Mouse (Mus musculus) stomach, postnatal 0 days (tissue): Measurements from ENCODE around the gene Ica1. TPM values are rescaled to one million over a fixed set of nuclear protein-coding genes. Genes with fewer than 3 reads are reported as not detected.

Source experiments
- ATAC-seq: fragments of 200-750 bp; cut with Nextera tagmentation; 2 replicates; pipeline ENCODE4 v1.8.0; 2017; ENCODE audit not compliant: low FRiP score, low TSS enrichment
- DNase-seq: peaks from one replicate; pipeline ENCODE4 v3.0.0-alpha.2; 2016; ENCODE audit warnings: low spot score
- H3K27ac ChIP-seq: fragments of 300-500 bp; sonication (generic); replicated peaks from 2 replicates; pipeline ENCODE4 v1.5.1; 2014; ENCODE audit warnings: mild to moderate bottlenecking, control low read depth
- H3K27me3 ChIP-seq: fragments of 300-500 bp; sonication (generic); 2 replicates; pipeline ENCODE4 v1.6.1; 2014; ENCODE audit warnings: low read length; ENCODE audit not compliant: control insufficient read depth, insufficient read depth
- H3K36me3 ChIP-seq: fragments of 300-500 bp; sonication (generic); 2 replicates; pipeline ENCODE4 v1.6.1; 2014; ENCODE audit warnings: low read length, mixed read lengths; ENCODE audit not compliant: control insufficient read depth, insufficient read depth
- H3K4me1 ChIP-seq: fragments of 300-500 bp; sonication (generic); replicated peaks from 2 replicates; pipeline ENCODE4 v1.6.1; 2014; ENCODE audit warnings: antibody characterized with exemption; ENCODE audit not compliant: control insufficient read depth, insufficient read depth
- H3K4me2 ChIP-seq: fragments of 300-500 bp; sonication (generic); replicated peaks from 2 replicates; pipeline ENCODE4 v1.6.1; 2014; ENCODE audit warnings: low read depth, mild to moderate bottlenecking, control low read depth, moderate library complexity
- H3K4me3 ChIP-seq: fragments of 300-500 bp; sonication (generic); 2 replicates; pipeline ENCODE4 v1.5.1; 2014; ENCODE audit warnings: low read depth, low read length, control low read depth
- H3K9ac ChIP-seq: fragments of 300-500 bp; sonication (generic); 2 replicates; pipeline ENCODE4 v1.6.1; 2014; ENCODE audit warnings: mild to moderate bottlenecking, low read length, control low read depth, mixed read lengths
- H3K9me3 ChIP-seq: fragments of 300-500 bp; sonication (generic); 2 replicates; pipeline ENCODE4 v1.6.1; 2016; ENCODE audit warnings: low read length; ENCODE audit not compliant: control insufficient read depth
- CTCF ChIP-seq: IDR thresholded peaks from 2 replicates; pipeline ENCODE4 v1.5.1; 2016; ENCODE audit warnings: antibody characterized with exemption, low read depth, mild to moderate bottlenecking, moderate library complexity
- EP300 ChIP-seq: optimal IDR thresholded peaks from 2 replicates; pipeline ENCODE3; 2016; ENCODE audit warnings: antibody characterized with exemption
- WGBS: fragments of 180-500 bp; shearing (Covaris S2); extraction: QIAGEN DNeasy Blood & Tissue Kit; methylation state at CpG from one replicate; pipeline ENCODE4 v1.1.7; 2014; 5-methylcytosine and 5-hydroxymethylcytosine counted together
- polyA plus RNA-seq: library from polyadenylated mRNA; unstranded; fragments of >200 nt; fragmentation: Nextera tagmentation; extraction: Ambion mirVana; gene quantifications from 2 replicates; pipeline ENCODE4 v1.2.1, GENCODE M21; 2015

The Ica1 gene
- polyA plus RNA-seq, 1 experiment from 2014 or later, result 44.7 TPM

DNA sequence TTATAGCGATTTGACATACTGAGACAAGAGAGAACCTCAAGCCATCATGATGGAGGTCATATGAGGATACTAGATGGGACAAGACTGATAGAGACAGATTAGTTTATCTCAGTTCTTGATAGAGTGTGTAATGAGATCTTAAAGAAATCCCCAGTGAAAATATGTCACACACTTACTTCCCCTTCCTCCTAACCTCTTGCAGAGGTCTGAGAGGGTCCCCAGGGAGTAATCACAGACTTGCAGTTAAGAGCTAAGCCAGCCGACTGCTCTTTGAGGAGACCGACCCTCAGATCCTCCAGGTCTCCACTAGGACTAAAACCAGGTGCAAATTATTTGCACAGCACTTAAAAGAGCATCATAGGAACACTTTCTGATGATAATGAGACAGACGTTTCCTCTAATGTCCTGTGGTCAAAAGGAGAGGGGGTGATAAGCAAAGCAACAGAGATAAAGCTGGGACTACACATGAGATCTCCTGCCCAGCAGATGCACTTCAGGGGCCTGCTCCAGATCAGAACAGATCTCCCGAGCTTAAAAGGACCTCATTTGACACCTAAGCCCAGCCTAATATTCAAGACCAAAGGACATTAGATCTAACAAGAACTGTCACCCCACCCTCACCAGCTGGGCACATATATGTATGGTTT, 146.2 kb downstream of the Ica1 start:
- no peak overlapping the region for H3K27ac ChIP-seq
- no peak overlapping the region for H3K4me2 ChIP-seq
- no peaks in the 10 kb centered on the region for H3K9me3 ChIP-seq
- H3K4me3 ChIP-seq, result no peak overlapping the region
- no peaks in the 10 kb centered on the region for H3K27me3 ChIP-seq
- no peak for TF ChIP-seq EP300
- TF ChIP-seq CTCF, result no peak
- ATAC-seq (no peak), DNase-seq (no peak)
- 66% methylated on average over 5 of the region's 5 CpGs for WGBS
- H3K4me1 ChIP-seq, result no peaks in the 10 kb centered on the region
- no peak overlapping the region for H3K9ac ChIP-seq
- no peaks in the 10 kb centered on the region for H3K36me3 ChIP-seq

GRCm38 (mm10) chr6:8631362-8631761, 146.9 kb downstream of the Ica1 start:
- Histone ChIP-seq H3K4me1 (no peaks in the 10 kb centered on the region), H3K4me3 (no peak overlapping the region), H3K9me3 (no peaks in the 10 kb centered on the region), H3K36me3 (no peaks in the 10 kb centered on the region), H3K27me3 (no peaks in the 10 kb centered on the region), H3K4me2 (no peak overlapping the region), H3K27ac (no peak overlapping the region), H3K9ac (no peak overlapping the region)
- ATAC-seq, result no peak
- WGBS, result 89% methylated on average over 8 of the region's 8 CpGs
- DNase-seq, result no peak
- TF ChIP-seq CTCF (no peak), EP300 (no peak)

- Histone ChIP-seq H3K9me3 (no peaks in the 10 kb centered on the region), H3K4me3 (no peak overlapping the region), H3K9ac (no peak overlapping the region), H3K27me3 (no peaks in the 10 kb centered on the region), H3K27ac (no peak overlapping the region), H3K4me2 (no peak overlapping the region), H3K36me3 (no peaks in the 10 kb centered on the region), H3K4me1 (no peaks in the 10 kb centered on the region)
- DNase-seq (no peak), ATAC-seq (no peak)
- no peak for TF ChIP-seq EP300
- no peak for TF ChIP-seq CTCF
- 73% methylated on average over 7 of the region's 7 CpGs for WGBS
Observed at GRCm38 (mm10) chr6:8630531-8630930, 147.8 kb downstream of the Ica1 start.

DNA sequence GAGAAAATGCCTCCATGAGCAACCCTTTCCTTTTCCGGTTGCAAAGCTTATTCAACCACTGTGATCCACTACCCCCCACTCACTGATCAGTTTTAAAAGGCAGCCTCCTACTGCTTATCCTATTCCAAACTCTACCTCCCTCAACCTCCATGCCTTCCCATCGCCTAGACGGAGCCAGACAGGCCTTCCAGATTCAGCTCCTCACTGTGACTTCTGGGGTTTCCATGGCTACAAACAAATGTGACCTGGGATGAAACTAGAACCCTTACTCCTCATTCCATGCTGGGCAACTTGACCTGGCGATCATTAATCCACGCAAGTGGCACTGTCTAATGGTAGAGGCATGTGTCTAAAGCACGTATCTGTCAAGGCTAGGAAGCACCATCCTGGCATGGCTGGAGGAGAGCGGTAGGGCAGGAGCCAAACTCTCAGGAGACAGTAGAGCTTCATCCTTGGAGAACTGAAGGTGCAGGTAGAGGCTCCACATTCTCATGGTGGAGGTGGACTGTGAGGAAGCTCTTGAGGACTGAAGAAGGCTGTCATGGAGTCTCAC, 149.5 kb downstream of the Ica1 start:
- DNase-seq (no peak), ATAC-seq (no peak)
- Histone ChIP-seq H3K9me3 (no peaks in the 10 kb centered on the region), H3K9ac (no peak overlapping the region), H3K27me3 (no peaks in the 10 kb centered on the region), H3K4me2 (no peak overlapping the region), H3K4me1 (no peaks in the 10 kb centered on the region), H3K4me3 (no peak overlapping the region), H3K27ac (no peak overlapping the region), H3K36me3 (no peaks in the 10 kb centered on the region)
- TF ChIP-seq CTCF (no peak), EP300 (no peak)
- 80% methylated on average over 7 of the region's 7 CpGs for WGBS

- Histone ChIP-seq H3K27ac (no peak overlapping the region), H3K4me1 (no peaks in the 10 kb centered on the region), H3K4me2 (no peak overlapping the region), H3K9ac (no peak overlapping the region), H3K4me3 (no peak overlapping the region), H3K27me3 (no peaks in the 10 kb centered on the region), H3K9me3 (no peaks in the 10 kb centered on the region), H3K36me3 (no peaks in the 10 kb centered on the region)
- 88% methylated on average over 8 of the region's 8 CpGs for WGBS
- no peak for ATAC-seq
- DNase-seq, result no peak
- TF ChIP-seq CTCF, result no peak
- no peak for TF ChIP-seq EP300
Observed at GRCm38 (mm10) chr6:8628226-8628625, 150.1 kb downstream of the Ica1 start.

- Histone ChIP-seq H3K9ac (no peak overlapping the region), H3K4me1 (no peaks in the 10 kb centered on the region), H3K27me3 (no peaks in the 10 kb centered on the region), H3K36me3 (no peaks in the 10 kb centered on the region), H3K9me3 (no peaks in the 10 kb centered on the region), H3K27ac (no peak overlapping the region), H3K4me3 (no peak overlapping the region), H3K4me2 (no peak overlapping the region)
- ATAC-seq (no peak), DNase-seq (no peak)
- WGBS, result 58% methylated on average over 3 of the region's 3 CpGs
- TF ChIP-seq CTCF, result no peak
- TF ChIP-seq EP300, result no peak
Observed at GRCm38 (mm10) chr6:8623045-8623444, 155.2 kb downstream of the Ica1 start.
